Mouse (Mus musculus): ENCODE results near the gene Pidd1.

The Pidd1 gene

DNA sequence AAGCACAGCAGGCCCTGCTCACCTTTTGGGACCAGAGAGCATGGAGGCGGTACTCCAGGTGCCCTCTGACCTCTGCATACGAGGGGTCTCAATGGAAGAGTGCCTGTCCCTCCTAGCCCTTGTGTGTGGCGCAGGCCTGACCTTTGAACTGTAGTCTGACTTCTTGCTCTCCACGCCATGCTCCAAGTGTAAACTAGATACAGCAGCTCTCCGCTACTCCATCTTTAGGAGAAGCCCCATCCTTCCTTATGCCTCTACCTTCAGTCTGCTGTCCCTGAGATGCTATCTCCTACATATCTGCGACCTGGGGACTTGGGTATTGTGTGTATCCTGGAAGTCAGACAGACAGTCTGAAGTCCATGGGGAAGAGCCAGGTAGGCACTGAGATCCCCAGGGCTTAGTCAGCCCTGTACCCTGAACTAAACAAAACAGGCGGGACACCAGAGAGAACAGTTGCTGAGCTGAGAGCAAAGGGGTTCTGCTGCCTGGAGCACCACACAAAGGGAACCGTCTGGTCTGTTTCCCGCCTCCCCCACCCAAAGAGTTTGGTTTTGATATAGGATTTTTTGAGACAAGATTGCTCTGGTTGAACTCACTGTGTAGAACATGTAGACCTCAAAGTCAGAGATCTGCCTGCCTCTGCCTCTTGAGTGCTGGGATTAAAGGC, 7.8 kb downstream of the Pidd1 start:
- DNase-seq (ENCODE audit: low spot score in 2 of 2) = no peak

DNA sequence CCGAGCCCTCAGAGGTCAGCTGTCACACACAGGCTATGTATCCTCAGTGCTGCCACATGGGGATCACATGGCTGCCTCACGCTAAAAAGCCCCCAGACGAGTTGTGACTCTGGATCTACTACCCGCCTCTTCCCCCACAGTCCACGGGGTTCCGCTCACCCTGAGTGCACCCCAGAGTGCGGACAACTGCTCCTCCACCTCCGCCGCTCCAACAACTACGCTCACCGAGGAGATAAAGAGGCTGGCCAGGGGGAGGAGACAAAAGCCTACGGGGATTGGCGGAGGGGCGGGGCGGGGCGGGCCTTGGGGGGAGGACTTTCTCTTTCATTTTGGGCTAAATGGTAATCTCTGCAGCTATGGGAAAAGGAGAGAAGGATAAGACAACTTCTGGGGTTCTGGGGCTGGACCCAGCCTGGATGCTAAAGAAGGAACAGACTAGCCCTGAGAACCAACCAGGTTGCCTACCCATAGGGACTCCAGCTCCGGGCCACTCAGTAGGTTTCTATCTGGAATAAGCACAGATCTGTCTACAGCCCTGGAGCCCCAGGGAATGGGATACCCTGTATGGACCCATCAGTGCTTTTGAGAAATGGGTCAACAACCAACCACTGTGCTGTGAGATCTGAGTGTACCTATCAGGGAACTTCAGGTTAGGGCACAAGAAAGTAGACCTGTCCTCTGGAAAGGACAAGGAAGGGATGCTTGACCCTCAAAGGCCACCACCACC, 8.5 kb downstream of the Pidd1 start:
- DNase-seq (ENCODE audit: low spot score in 2 of 2) = peak in 1 of 2 experiments; percentile 41

DNA sequence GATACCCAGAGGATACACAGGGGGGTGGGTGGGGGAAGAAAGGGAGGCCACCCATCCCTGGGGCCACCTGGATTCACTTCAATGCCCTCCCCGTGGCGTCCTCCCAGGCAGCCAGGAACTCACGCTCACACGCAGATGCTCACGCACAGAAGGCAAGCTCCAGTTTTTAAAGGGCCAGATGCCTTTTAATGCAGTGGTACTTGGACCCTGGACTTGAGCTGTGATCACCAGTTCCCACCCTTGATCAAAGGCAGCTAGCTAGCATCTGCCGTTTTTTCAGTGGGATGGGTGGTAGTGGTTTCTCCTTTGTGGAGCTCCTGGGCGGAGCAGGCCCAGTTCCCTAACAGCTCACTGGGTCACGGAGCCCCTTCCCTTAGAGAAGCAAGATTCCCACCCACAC, 9.4 kb downstream of the Pidd1 start:
- no peak for DNase-seq (ENCODE audit: low spot score in 2 of 2)

DNA sequence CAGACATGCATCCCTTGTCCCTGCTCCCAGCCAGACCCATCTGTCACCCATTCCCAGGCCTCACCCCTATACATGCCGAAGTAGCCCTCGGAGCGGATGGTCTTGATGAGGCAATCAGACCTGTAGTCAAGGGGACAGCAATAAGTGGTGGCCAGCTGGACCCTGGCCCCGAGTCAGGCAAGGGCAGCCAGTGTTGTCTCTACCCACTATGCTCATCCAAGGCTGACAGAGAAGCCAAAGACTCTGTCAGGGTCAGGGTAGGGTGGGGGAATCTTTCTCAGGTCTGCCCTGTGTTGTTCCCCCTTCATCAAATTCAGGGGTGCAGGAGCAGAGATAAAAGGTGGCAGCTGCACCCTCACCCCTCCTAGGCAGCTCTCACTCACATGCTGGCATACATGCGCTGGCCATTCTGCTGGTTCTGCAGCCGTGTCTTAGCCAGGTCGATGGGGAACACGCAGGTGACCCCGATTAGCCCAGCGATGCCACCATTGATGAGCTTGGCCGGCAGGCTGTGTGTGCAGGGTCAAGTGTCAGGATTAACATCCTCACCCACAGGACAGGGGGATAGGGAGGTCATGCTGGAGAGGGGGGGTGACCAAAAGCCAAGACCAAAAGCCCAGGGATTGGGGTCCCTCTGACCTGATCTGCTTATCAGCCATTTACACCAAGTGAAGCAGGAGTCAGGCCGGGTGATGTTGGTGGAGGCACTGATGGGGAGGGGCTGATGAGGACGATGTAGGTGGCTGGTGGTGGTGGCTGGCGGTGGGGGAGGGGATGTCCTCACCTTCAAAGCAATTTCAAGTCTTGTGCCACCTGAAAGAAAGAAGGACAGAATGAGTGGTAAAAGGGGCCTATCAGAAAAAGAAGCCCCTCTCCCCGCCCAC, 10.1 kb downstream of the Pidd1 start:
- peak in 1 of 2 experiments; percentile 23 for DNase-seq (ENCODE audit: low spot score in 2 of 2)

DNA sequence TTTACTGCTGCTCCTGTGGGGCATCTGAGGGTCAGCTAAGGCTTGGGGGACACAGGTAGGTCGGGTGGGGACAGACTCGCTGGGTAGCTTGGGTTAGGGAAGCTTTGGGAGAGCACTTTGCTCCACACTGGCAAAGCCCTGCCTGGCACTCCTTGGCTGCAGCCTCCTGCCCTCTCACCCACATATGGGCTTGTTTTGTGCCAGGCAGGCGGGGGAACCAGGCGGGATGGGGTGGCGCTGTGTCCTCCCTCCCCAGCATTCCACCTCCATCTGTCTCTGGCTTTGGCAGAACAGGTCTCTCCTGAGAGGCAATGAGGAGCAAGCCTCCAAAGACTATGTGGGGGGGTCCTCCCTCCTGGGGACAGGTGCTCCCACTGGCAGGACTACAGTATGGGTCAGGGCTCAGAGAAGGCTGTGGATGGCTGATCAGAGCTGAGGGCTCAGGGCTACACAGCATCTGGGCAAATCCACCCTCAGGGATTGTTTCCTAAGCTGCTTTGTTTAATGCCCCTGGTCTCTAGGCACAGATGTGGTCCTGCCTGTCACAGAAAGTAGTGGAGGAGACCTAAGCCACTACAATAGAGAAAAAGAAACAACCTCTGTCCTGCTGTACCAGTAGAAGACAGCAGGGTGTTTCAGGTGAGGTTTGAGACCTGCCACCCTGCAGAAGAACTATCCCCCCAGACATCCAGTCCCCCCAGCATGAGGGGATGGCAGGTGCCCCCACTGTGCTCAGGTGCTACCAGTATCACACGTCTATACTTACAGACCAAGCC, 10.9 kb downstream of the Pidd1 start:
- peak; percentile 61 to 67 for DNase-seq (ENCODE audit: low spot score in 2 of 2)

DNA sequence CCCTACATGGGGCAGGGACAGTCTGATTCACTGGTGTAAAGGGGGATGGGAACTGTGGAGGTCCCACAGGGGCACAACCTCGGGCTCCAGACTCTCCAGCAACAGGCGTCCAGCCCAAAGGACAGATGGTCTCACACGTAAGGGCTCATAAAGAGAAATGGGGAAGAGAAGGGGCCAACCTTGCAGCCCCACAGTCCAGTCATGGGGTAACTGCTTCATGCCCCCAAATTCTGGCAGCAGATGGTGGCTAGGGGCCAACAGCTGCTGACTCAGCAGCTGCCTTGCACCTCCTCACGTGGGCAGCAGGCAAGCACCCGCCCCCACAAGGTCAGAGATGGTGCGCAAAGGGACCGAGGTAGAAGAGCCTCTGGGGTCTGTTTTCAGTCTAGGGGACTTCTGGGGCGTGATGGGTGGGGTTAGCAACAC, 11.6 kb downstream of the Pidd1 start:
- DNase-seq (ENCODE audit: low spot score in 2 of 2) = no peak

DNA sequence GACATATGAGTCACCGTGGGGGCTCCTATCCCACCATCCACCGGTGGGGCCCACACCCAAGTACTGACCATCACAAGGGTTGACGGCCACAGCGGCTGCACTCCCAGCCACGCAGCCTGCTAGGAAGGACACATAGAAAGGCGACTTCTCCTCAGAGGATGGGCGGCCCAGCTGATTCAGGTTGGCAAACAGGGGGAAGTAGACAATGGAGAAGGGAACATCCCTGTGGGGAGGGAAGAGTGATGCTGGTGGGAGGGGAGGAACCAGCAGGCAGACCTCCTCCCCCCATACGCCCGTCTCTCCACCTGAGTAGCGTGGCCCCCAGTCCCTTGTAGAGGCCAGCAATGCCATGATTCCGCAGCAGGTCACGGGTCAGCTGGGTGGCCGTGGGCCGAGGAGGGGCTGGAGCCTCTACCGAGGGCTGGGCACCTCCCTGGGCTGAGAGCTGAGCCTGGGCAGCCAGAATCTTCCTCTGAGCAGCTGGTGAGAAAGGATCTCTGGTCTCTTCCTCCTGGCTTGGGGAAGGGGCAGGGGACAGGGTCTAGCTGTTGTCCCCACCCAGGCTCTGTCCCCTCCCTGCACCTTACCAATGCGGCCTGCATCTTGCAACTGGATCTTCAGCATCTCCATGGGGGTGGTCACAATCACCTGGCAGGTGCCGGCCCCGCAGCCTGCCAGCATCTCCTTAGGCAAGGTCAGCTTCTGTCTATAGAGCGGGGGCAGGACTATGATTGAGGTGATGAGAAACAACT, 12.2 kb downstream of the Pidd1 start:
- DNase-seq (ENCODE audit: low spot score in 2 of 2) = no peak

DNA sequence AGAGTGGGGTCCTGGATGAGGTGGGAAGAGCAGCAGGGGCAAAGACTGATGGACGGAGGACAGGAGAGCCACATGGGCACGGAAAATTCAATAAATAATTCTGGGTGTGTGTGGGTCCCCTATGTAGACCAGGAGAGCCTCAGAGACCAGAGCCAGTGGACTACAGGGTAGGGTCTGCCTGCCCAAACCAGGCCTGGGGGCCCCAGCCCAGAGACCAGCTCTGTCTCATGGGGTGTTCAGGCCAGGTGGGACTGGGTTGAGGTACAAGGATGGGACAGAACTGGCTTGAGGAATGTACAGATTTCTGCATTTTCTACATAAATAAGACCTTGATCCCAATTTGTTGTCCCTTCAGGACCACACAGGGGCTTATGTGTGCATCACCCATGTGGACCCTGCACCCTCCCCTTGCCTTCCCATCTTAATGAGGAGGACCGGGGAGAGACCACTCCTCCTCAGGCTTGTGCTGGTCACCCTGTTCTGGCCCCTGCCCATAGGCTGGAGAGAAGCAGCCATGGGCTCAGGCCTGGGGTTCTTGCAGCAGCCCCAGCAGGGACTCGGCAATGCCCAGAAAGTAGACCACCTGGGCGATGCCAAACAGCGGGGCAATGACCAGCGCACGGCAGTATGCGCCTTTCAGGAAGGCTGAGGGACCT, 13.1 kb downstream of the Pidd1 start:
- DNase-seq (ENCODE audit: low spot score in 2 of 2) = no peak

DNA sequence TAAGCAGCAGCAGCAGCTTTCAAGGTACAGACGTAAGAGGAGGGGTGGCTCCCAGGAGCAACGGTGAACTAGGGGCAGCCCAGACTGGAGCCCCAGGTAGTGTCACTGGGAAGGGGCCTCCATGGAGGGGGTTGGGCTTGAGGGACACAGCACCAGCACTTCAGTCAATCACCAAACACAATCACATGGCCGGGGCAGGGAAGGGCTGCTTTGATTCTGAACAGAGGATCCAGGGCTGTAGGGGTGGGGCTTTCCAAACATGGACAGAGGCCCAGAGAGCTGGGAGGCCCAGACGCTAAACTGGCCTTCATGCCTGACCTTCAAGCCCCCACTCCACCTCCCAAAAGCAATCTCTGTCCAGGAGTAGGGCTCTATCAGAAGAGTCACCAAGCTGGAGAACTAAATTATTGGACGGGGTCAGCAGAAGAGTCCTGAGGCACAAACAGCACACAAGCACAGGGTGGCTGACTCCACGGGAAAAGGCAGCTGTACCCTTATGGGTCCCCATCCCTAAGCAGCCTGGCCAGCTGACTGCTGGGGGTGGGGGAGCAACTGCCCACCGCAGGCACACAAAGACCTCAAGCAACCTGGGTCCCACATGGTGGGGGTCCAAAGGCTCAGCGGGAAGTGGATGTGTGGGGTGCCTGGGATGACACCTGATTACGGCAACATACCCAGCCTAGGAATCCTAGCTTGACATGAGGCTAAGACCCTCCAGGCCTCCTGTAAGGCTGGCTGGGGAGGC, 13.8 kb downstream of the Pidd1 start:
- DNase-seq (ENCODE audit: low spot score in 2 of 2) = no peak

DNA sequence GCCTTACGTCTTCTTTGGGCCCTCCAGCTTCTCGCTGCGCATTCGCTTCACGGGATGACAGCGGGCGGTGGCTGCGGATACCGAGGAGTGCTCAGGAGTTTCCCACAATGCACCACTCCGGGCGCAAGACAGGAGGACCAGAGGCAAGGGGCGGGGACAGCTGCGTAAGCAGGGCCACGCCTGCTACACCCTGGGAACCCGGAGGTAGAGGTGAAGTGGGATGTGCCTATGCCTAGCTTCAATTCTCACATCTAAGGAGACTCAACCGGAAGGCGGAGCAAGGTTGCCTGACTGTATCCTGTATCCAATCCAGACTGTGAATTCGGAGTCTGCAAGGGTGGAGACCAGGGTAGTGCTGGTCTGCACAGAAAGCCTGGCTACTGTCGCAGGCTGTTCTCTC, 14.5 kb downstream of the Pidd1 start, which contains the start of gene Cend1:
Gene Cend1, minus strand, starts transcription at position 182 of the 400 bp plus-strand sequence.
- no peak for DNase-seq (ENCODE audit: low spot score in 2 of 2)

DNA sequence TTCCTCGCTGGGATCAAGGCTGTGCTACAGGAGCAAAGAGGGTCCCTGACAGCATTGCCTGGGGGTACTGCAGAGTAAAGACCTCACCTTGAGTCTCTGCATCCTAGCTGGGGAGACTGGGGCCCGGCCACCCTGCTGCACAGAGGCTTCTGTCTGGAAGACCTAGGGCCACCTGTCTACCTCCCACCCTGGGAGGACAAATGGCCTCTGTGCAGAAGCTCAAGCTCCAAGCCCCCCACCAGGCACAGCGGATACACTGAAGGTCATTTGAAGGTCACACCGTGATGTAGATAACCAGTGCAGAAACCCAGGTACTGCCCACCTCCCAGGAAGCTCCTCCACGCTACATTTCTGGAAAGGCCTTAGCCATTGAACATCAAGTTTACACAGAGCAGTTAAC, 15.1 kb downstream of the Pidd1 start:
- no peak for DNase-seq (ENCODE audit: low spot score in 2 of 2)

DNA sequence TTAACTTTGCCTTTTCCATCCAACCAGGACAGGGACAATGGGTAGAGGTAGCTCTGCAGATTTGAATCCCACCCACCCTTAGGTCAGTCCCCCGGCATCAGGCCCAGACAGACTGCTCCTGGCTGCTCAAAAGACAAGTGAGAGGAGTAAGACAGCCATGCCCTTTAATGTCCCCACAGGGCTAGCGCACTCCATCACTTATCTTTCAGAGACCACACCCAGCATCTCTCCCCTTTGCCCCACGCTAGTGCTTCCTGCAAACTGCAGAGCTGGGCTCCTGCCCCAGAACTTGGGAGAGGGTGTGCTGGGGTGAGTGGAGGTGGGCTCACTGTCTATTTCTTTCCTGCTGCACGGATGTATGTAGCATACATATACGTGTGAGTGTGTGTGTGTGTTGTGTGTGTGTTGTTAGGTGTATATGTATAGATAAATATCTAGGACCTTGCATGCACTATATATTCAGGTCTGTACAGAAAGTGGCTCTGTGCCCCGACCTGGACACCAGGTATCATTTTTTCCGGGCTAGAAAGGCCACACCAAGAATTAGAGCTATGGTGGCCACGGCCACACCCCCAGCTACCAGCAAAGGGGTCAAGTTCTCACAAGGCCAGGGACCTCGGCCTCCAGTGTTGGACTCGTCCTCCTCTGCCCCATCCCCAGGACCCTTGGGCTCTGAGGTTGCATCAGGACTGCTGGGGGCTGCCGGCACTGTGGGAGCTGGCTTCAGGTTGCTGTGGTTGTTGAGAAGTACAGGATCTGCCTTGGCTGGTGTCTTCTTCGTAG, 16.7 kb downstream of the Pidd1 start:
- DNase-seq (ENCODE audit: low spot score in 2 of 2) = no peak

DNA sequence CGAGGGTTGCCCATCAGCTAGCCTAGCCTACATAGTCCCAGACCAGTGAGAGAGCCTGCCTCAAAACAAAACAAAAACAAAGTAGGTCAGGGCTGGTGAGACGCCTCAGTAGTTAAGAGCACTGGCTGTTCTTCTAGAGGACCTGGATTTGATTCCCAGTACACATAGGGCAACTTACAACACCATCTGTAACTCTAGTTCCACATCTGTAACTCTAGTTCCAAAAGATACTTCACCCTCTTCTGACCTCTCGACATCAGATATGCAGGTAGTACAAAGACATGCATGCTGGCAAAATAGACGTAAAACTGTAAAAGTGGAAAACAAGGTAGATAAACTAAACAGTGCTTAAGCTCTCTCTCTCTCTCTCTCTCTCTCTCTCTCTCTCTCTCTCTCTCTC, 20.0 kb downstream of the Pidd1 start:
- no peak for DNase-seq (ENCODE audit: low spot score in 2 of 2)

DNA sequence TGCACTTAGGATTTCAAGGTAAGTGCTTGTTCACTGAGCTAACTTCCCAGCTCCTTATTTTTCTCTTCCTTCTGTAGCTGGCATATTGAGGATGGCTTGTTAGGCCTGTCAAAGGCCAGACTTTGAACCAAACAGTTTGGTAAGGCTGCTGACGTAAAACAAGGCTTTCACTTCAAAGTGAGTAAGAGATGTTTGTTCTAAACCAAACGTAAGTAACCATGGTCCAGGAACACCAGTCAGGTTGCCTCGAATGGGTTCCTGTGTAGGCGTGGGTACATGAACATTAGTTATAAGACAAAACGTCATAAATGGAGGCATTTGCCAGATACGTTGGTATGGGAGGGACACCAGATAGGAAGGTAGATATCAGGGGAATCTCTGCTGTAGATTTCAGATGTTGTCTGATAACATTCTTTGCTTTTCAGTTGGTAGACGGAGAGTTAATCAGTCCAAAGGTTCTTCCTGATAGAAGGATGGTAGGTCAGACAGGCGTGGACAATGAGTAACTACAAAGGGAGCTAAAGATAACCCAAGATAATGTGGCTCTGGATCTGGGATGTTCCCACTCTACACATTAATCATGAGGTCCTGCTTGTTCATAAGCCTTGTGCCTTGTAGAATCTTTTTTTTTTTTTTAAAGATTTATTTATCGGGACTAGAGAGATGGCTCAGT, 23.7 kb downstream of the Pidd1 start:
- no peak for DNase-seq (ENCODE audit: low spot score in 2 of 2)

DNA sequence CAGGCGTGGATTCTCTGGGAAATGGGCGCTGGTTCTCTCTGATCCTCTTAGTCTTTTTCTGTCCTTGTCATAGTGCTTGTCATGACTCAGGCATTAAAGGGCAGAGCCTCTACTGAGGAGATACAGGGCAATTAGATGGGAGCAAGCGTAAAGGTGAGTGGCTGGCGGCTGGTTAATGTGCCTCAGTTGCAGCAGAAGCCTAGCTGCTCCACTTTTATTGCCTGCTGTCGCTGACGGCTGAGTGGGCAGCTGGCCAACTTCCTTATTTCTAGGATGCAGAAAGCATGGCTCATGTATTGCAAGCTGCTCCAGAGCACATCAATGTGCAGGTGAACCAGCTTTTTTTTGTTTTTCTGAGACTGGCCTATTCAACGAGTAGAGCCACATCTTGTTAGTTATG, 24.9 kb downstream of the Pidd1 start:
- DNase-seq (ENCODE audit: low spot score in 2 of 2) = no peak

DNA sequence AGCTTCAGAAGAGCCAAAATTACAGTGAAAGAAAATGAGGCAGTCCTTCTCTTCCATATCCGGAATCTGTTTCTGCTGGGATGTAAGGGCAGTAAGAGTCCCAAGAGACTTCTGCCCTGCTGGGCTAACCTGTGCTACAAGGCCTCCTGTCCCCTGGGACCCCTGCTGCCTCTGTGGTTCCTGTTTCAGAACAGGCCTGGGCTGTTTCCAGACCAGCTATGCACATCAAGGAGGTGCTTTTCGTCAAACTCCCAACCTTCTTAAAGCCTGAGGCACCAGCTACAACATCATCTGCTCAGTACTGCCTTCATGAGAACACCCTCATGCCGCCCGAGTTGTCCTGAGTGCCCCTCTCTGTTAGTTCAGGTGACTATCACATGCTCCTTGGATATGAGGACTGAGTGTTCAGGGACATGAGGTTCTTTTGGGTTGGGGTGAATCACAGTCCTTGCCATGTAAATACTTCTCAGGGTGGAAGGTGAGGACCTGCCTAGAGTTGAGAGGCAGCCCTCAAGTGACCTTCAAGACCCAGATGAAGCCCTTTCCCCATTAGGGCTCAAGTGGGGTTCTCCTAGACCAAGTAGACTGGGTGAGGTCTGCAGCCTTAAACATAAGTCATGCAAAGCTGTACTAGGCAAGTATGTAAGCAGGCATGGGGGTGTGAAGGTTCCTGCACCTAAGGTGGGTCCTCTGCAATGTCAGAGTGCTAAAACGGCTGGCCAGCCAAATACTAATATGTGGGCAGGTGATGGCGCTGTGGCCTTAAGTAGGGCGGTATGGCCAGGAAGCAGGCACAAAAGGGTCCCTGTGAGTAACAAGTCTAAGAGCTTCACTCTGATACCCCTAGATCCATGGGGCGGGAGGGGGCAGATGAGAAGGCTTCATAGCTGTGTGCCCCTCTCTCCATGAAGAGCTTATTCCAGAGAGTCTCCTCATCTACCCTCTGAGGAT, 25.8 kb downstream of the Pidd1 start:
- DNase-seq (ENCODE audit: low spot score in 2 of 2) = no peak
